Mouse (Mus musculus): ENCODE measurements around the gene Zfp420.
"Not testable (repeated sequence)": the region's sequence is repeated elsewhere in the genome, so short reads cannot be mapped to it uniquely, and the experiment has no call there.

Gene Zfp420

DNA sequence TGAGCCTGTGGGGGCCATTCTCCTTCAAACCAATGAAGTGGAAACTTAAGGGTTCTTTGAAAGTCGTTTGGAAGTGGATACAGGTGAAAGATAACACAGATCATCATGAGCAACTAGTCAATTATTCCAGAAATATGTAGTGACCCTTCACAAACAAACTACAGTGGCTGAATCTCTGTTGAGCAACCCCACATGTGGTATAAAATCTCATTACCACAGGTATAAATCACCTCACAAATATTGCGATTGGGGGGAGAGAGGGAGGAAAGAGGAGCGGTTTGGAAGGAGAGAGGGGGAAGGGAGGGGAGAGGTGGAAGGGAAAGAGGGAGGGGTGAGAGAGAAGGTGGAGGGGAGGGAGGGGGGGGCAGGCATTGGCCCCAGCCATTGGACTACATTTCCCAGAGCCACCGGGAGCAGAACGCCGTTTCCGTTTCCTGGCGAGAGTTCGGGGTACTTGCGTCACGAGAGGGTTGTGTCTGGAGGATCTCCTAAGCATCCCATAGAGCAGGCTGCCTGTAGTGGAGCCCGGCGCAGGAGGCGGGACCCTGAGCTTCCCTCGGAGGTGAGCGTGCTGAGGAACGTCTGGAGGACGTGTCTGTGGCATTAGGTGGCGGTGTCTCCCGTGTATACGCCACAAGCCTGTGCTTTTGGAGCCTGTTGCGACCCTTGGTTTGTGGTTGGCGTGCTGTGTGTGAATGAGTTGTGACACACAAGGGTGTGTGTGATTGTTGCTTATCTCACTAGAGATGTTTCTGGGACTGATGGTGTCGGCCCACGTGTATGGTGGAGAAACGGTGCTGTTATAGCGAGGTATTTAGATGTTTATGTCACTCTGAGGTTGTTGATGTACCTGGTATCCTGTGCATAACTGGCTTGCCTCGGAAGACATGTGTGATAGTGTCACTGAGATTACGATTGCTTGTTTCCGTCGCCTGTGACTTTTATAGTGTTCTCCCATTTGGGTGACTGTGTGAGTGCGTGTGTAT, at the start of gene Zfp420:
TSS of gene Zfp420 (plus strand) at position 448 of the 986 bp plus-strand sequence.
- in situ Hi-C loops (cut with MboI; ENCODE audit: low sequenced_read_pairs): no loop called here

DNA sequence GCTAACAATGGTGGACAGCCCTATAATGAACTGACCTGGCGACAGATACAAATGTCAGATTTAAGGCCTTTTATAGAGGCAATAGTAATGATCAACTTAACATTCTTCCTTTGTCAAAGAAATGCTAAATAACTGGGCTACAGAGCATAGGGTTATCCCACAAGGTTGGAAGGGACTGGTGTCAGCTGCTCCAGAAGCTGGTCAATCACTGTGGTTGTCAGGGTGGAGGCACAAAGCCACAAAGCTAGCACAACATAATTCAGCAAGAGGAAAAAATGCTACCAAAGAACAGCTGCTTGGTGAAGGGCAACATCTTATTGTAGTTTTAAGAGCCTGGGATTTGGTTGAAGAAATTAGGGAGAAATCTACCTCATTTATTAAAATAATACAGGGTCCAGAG, 47.5 kb upstream of the Zfp420 start:
- in situ Hi-C loops (cut with MboI; ENCODE audit: low sequenced_read_pairs): no loop called here

GRCm38 (mm10) chr7:29814381-29814780, 45.4 kb upstream of the Zfp420 start:
- in situ Hi-C loops (cut with MboI; ENCODE audit: low sequenced_read_pairs): no loop called here

DNA sequence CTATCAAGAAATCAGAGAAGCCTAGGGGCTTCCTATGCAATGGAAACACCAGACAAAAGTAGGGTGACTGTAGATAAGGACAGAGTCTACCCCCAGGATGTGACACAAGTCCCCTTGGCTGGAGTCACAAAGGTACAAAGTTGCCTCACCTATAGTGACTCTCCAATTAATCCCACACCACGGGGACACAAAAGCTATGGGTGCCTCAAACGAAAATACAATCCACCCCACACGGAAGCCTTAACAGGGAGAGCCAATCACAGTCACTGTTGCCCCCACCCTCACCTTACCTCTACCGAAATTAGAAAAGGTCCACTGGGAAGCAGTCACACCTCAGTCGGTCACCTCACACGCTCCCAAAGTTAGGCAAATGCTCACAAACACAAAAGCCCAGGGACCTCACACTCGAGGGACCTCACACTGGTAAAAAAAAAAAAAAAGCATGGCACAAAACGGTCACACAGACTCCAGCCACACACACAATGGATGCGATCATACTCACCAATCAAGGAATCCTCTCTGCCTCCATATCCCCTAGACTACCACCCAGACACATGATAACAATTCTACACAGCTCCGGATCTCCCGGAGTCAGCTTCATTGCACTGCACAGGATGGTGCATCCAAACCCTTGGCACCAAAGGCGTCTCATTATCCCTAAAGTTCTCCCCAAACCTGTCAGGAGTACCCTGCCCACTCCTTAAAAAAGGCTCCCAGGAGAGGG, 44.6 kb upstream of the Zfp420 start:
- in situ Hi-C loops (cut with MboI; ENCODE audit: low sequenced_read_pairs): no loop called here

- in situ Hi-C loops (cut with MboI; ENCODE audit: low sequenced_read_pairs): no loop called here
Observed at GRCm38 (mm10) chr7:29815910-29816429, 43.8 kb upstream of the Zfp420 start, which contains the start of gene Zfp790. Gene Zfp790 (plus strand): TSS chr7:29816114.

GRCm38 (mm10) chr7:29818619-29819254, 41.0 kb upstream of the Zfp420 start:
- in situ Hi-C loops (cut with MboI; ENCODE audit: low sequenced_read_pairs): no loop called here

GRCm38 (mm10) chr7:29828001-29828400, 31.8 kb upstream of the Zfp420 start:
- in situ Hi-C loops (cut with MboI; ENCODE audit: low sequenced_read_pairs): no loop called here

GRCm38 (mm10) chr7:29829804-29830203, 30.0 kb upstream of the Zfp420 start:
- in situ Hi-C loops (cut with MboI; ENCODE audit: low sequenced_read_pairs): no loop called here

GRCm38 (mm10) chr7:29836816-29837215, 23.0 kb upstream of the Zfp420 start:
- in situ Hi-C loops (cut with MboI; ENCODE audit: low sequenced_read_pairs): no loop called here

- in situ Hi-C loops (cut with MboI; ENCODE audit: low sequenced_read_pairs): no loop called here
Observed at GRCm38 (mm10) chr7:29839256-29839655, 20.5 kb upstream of the Zfp420 start.

DNA sequence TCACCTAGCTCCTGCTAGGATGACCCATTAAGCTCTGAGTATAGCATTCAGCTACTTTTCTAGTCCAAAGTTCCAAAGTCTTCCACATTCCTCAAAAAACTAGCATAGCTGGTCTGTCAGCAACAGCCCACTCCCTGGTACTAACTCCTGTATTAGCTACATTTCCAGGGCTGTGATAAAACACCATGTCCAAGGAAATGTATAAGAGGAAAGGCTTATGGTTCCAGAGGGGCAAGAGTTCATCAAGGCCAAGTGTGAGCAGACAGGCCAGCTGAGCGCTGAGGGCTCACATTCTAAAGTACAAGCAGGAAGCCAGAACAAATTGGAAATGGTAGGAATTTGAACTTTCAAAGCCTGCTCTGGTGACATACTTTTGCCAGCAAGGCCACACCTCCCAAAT, 17.7 kb upstream of the Zfp420 start:
- in situ Hi-C loops (cut with MboI; ENCODE audit: low sequenced_read_pairs): no loop called here

DNA sequence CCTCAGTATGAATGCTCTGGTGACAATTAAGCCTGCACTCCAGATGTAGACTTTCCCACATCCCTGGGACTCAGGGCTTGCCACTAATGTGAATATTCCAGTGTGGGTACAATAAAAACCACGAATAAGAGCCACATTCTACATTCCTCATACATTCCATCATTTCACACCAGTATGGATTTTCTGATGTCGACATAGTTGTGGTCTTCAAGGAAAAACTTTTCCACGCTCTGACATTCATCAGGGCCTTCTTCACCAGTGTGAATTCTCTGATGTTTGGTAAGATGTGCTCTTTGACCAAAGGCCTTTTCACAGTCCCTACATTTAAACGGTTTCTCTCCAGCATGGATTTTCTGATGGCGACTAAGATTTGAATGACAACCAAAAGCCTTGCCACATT, 15.2 kb upstream of the Zfp420 start:
- in situ Hi-C loops (cut with MboI; ENCODE audit: low sequenced_read_pairs): no loop called here

DNA sequence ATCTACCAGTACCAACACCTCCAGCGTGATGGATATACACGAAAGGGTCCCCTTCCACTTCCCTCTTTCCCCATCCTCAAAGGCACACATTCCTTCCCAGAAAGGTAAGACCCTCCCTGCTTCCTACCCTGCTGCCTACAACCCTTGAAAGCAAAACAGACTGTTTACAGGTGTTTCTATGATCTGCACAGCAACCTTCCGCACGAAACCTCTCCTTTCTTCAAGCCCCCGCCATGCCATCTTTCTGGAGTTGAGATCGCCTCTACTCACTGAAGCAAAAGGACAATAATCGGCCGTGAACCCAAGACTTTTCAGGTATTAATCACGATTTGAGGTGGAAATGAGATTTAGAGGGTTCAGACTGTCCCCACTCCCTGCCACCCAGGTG, 7.0 kb upstream of the Zfp420 start:
- in situ Hi-C loops (cut with MboI; ENCODE audit: low sequenced_read_pairs): no loop called here

- in situ Hi-C loops (cut with MboI; ENCODE audit: low sequenced_read_pairs): no loop called here
Observed at GRCm38 (mm10) chr7:29853219-29853842, 6.4 kb upstream of the Zfp420 start, which contains the start of gene Zfp940. Gene Zfp940 (minus strand): TSS chr7:29853669.

- in situ Hi-C loops (cut with MboI; ENCODE audit: low sequenced_read_pairs): no loop called here
Observed at GRCm38 (mm10) chr7:29861660-29862059, 1.9 kb downstream of the Zfp420 start.

DNA sequence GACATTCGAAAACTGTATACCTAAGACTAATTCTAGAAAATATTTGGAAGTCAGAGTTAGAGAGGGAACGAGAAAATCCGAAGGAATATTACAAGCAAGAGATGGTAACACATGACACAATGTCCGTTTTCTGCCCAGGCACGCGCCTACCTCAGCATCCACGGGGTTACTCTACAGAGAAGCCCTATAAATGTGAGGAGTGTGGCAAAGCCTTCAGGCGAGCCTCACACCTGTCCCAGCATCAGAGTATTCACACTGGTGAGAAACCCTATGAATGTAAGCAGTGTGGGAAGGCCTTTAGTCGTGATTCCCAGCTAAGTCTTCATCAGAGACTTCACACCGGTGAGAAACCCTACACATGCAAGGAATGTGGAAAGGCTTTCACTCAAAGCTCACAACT, 14.5 kb downstream of the Zfp420 start:
- in situ Hi-C loops (cut with MboI; ENCODE audit: low sequenced_read_pairs): no loop called here

GRCm38 (mm10) chr7:29877561-29877960, 17.8 kb downstream of the Zfp420 start:
- in situ Hi-C loops (cut with MboI; ENCODE audit: low sequenced_read_pairs): not testable (repeated sequence)

DNA sequence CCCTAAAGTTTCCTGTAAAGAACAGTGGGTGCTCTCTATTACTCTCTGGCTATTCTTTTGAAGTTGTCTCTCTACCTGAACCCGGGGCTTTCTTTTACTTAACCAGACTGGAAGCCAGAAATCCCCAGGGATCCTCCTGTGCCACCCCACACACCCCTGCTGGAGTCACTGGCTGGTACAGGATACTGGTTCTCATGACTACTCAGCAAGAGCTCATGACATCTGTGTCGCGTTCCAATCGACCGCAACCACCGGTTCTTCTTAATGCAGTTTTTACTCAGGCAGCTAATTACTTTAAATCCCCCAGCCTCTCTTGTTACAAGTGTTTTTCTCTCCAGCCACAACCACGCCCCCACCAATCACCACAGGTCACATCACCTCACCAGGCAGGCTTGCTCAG, 20.3 kb downstream of the Zfp420 start:
- in situ Hi-C loops (cut with MboI; ENCODE audit: low sequenced_read_pairs): no loop called here

- in situ Hi-C loops (cut with MboI; ENCODE audit: low sequenced_read_pairs): no loop called here
Observed at GRCm38 (mm10) chr7:29880916-29881315, 21.1 kb downstream of the Zfp420 start.

DNA sequence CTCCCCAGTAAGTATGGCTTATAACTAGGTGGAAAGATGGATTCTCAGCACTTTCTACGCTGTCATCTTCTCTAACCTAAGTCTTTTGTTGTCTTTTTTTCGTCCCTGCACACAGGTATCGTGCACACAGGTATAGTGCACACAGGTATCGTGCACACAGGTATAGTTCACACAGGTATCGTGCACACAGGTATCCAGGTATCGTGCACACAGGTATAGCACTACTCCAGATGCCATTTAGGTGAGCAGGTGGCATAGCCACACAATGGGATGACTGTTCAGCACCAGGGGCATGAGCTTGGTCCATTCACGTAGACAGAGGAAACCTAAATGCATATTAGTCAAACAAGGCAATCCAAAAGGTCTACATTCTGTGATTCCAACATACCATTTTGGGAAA, 30.7 kb downstream of the Zfp420 start:
- in situ Hi-C loops (cut with MboI; ENCODE audit: low sequenced_read_pairs): no loop called here

- in situ Hi-C loops (cut with MboI; ENCODE audit: low sequenced_read_pairs): no loop called here
Observed at GRCm38 (mm10) chr7:29892756-29893155, 33.0 kb downstream of the Zfp420 start.
